Mouse (Mus musculus) T-helper 2 cell (primary cell): ENCODE measurements at regions not wholly inside any gene's neighbourhood (a gene's known extent, or its start where the extent isn't known, plus 50 kb on each side); places are given as distances from the start of the nearest gene placed in this dataset.

ENCODE experiments used
- in situ Hi-C: fragments of 300-600 bp; cut with MboI, MseI; formaldehyde crosslinking; loops from one replicate; pipeline ENCODE4 v1.15.1; 2025; ENCODE audit warnings: high pct_unique_total_duplicates

DNA sequence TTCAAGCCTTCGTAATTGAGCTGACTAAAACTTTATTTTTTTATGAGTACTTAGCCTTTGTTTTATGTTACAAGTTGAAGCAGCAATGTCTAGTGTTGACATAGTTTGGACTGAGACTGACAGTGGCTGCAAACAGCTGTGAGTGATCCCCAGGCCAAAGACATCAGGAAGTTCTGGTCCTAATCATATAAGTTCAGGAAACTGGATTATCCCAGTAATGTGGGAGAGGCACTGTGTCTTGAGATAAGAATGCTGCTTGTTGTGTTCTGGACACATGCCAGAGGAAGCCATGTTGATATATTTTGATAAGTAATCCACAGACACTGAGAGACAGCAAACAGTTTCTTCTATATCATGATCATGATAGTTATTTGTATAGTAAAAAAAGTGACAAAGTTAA, 153.4 kb downstream of the Lrriq3 start:
- in situ Hi-C loops = no loop called here

DNA sequence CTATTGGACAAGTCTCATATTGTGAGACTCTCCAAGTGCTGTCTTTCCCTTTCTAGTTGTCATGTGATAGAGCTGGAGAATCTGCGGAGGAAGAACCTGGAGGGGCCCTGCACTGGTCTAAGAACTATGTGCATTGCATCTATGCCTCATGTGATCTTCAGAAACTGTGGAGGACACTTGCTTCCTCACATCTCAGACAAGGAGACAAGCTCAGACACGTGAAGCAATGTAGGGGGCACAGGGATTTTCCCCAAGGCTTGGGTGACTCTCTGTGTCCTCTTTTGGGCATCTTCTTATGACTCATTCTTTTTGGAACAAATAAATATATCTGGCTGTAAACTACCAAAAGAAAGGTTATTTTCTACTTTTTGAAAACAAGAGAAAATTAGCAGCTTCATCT, 153.9 kb downstream of the Lrriq3 start:
- in situ Hi-C loops = no loop called here

DNA sequence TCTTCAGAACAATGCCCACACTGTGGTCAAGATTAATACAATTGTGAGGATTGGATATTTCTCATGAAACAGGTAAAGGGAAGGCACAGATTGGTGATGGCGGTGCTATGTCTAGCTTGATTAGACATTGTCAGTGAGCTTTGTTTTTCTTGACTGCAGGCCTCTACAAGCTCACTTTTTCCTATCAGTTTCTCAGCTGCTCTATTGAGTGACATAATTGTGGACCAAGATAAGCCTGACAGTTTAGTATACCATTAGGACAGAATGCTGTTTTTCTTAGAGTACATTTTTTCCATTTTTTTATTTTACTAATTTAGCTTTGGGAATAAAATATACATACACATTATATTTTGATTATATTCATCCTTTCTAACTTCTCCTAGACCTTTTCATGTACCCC, 154.7 kb downstream of the Lrriq3 start:
- in situ Hi-C loops = no loop called here

DNA sequence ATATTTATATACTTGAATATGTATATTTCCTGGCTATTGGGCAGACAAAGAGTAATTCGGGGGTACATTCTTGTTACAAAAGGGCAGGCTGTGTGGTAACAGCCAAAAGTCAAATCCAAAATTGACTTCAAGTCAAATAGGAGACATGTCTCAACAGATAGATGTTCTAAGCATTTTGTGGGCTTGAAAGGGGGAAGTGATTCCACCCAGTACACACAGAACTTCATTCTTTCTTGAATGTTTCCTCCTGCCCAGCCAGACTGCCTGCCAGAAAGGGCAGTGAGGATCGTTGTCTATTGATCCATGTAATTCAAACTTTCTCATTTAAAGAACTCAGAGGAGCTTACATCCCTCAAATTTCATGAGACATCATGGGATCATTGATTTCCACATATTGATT, 157.7 kb downstream of the Lrriq3 start:
- in situ Hi-C loops = loop anchor here (10.0 kb wide), 1 partner anchor 1236 kb away; no protein-coding TSS in a partner anchor

DNA sequence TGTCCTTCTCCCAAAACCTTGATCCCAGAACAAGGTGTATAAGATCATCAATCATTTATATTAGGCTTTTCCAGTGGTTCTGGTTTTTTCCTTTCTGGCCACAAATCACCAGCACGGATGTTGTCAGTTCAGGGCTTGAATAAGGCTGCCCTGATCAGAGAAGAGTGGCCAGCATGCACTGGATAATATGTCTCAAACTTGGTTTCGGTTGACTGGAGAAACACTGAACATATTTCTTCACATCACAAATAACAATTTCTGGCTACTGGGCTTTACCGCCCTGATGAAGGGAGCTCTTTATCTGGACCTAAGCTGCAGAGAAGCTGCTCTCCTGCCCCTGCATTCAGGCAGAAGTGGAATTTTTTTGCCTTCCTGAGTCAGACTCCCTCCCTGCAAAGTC, 205.0 kb downstream of the Lrriq3 start:
- in situ Hi-C loops = no loop called here

DNA sequence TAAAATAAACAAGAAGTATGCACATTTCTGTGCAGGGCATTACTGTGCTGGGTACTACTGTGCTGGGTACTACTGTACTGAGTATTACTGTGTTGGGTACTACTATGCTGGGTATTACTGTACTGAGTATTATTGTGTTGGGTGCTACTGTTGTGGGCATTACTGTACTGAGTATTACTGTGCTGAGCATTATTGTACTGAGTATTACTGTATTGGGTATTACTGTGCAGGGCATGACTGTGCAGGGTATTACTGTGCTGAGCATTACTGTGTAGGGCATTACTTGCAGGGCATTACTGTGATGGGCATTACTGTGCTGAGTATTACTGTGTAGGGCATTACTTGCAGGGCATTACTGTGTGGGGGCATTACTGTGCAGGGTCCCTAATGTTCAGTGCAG, 205.5 kb downstream of the Lrriq3 start:
- in situ Hi-C loops = no loop called here

DNA sequence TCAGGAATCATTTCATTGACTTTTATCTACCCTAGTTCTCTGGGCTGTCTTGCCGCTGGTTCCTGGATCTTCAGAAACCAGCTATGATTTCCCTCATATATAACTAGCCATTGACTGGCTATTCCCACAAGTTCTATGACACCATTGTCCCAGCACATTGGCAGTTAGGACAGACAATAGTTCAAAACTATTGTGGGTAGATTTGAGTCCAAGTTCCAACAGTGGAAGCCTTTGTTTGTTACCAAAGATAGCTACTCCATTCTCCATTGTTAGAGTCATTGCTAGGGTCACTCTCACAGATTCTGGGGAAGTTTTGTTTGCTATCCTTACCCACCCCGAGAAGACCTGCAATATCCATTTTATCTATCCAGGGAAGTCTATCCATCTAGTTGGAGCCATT, 229.1 kb downstream of the Lrriq3 start:
- in situ Hi-C loops = no loop called here

DNA sequence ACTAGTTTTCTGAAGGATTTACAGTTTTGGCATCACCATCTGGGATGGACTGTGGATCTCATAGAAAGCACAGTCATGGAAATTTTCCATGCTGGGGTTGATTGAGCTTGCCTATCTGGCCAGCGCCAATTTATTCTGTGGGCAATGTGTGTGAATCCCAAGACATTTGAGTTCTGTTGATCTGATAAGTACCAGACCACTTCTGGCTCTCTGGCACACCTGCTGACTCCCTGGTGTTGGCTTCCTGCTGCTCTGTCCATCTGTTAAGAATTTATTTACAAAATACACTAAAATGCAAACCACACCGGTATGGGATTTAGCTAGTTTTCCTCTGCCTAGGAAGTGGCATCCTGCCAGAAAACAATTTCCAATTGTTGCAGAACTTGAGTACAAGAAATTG, 236.5 kb downstream of the Lrriq3 start:
- in situ Hi-C loops = no loop called here

DNA sequence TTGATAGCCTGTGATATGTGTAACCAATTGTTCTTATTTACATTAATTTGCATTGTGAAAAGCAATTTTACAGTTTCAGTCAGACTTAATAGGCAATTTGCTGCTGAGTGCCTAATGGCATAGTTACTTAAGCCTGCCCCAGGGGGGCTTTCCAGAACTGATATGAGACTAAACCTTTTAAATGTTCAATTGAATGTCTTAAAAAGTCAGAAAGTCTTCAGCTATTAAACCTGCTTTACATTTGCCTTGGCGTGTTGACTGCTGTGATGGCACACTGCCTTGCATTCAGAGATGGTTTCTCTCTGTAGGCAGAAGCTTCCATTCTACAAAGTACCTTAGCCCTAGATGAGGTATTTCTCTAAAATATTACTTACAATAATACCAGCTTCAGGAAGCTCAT, 256.0 kb downstream of the Lrriq3 start:
- in situ Hi-C loops = loop anchor here (10.0 kb wide), 1 partner anchor 1896 kb away; no protein-coding TSS in a partner anchor

DNA sequence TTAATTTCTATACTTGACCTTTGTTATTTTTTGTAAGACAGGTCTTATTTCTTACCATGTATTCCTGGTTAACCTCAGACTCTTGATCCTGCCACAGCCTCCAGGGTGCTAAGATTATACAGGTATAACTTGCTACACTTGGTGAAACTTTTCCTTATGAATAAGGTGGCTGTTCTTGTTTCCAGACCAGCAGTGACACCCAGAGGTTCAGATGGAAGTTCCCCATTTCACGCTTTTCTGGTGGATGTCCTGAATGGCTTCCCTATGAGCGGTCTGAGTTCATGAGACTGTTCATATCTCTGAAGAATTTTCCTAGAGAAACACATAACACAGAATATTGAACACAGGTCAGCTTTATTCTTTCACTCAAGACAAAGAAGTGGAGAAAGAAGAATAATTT, 258.4 kb downstream of the Lrriq3 start:
- in situ Hi-C loops = no loop called here

DNA sequence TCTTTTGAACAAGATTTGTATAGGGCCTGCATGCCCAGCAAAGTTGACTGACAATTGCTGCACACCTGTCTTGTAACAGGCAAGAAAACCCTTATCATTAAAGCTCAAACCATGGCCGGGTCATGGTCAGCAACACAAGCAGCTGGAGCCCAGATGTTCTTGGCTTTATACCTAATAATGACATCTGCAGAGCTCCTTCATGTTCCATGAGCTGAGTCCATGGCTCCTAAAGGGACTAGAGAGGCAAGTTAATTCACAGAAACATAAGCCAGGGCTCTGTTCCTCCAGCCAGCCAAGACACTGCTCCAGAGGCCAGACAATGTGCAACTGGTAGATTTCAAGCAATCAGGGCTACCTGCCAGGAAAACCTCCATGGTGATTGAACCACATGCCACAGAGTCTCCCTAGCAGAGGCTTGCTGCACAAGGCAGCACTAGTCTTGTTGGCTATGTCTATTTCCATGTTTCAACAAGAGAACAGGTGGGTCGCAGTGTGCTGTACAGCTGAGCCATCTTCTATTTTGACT, 259.1 kb downstream of the Lrriq3 start:
- in situ Hi-C loops = no loop called here

DNA sequence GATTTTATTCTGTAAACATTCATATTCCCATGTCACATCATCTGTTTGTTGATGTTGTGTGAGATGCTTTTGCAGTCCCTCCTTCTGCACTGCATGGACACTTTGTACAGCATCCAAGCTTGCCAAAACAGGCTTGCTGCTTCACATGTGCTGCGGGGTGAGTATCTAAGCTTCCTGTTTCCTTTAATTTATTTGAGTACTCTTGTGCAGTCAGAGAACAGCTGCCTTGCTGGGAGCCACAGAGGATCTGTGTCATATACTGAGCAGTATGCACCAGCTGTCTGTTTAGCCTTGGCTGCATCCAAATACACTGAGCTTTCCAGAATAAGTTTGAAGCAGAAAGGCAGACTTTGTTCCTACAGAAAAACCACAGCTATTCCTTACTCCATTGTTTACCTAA, 267.2 kb downstream of the Lrriq3 start:
- in situ Hi-C loops = no loop called here

DNA sequence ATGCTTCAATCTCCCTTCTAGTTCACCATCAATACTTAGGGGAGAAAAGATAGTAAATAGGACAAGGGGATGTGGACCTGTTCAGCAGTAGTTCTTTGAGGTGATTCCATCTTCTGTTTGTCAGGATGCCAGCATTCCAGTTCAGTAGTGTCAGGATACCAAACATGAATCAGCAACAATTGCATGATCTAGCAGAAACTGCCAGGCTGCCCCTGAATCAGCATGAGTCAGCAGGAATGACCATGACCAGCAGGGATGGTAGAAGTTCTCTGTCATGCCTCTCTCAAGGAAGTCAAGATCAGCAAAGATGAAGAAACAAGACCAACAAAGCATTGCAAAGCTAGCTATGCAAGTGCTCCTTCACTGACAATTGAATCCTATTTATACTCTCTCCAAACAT, 277.5 kb downstream of the Lrriq3 start:
- in situ Hi-C loops = no loop called here

DNA sequence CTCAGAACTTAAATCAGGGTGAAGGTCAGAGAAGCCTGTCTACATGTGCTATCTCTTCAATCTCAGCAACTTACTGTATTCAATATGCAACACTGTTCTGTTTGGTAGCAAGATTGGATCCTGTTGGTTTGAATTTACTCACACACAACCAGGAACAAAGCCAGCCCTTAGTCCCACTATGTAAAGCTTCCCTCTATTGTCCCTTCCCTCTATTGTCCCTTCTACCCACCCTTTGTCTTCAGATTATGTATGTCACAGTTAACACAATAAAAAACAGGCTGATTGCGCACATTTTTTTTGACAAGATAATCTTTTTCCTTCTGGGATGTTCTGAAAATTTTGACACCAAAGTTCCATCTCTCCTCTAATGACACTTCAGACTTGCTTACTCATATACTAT, 280.4 kb downstream of the Lrriq3 start:
- in situ Hi-C loops = no loop called here

DNA sequence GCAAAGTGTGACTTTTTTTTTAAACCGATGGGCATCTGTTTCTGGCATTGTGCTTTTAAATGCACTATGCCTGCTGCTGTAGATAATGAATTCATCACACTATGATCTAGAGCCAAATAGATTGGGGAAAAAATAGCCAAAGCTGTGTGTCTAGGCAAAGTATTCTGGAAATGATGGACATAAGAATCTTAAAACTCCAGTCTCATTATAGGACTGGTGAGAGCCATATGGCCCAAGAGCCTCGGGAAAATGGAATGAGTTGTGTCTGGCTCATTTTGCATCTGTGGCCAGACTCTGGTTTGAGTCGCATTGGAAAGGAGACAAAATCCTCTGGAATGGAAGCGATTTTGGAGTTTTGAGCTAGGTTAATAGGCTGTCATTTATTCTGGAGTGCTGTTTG, 288.7 kb downstream of the Lrriq3 start:
- in situ Hi-C loops = no loop called here

DNA sequence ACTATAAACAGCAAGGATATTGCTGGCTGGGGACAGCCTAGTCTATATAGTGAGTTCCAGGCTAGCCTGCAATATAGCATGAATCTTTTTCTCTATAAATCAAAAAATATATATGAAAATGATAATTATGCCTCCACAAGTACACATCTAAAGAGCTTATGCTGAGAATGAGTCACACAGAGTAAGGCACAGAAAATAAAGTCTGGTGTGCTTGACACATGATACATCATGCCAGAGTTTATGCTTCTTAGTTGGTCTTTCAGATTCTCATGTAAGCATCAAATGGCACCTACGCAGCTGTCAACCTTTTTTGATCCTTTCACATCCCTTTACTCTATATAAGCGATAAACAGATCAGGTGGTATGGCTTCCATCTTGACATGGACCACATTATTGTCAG, 289.6 kb downstream of the Lrriq3 start:
- in situ Hi-C loops = no loop called here

DNA sequence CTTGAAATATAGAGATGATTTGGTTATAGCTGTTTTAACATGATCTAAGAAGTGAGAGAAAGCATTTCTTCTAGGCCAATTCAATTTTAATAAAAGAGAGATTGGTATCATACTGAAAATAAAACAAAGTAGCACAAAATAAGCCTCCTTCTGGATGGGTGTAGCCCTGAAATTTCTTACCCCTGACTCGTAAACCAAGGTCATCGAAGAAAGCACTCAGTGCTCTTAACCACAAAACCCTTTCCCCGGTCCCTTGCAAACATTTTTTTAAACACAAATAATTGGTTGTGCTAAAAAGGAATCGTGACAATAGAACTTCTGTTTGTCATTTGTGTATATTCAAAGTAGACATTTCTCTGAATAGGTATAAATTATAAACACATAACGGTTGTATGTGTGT, 297.4 kb downstream of the Lrriq3 start:
- in situ Hi-C loops = no loop called here

DNA sequence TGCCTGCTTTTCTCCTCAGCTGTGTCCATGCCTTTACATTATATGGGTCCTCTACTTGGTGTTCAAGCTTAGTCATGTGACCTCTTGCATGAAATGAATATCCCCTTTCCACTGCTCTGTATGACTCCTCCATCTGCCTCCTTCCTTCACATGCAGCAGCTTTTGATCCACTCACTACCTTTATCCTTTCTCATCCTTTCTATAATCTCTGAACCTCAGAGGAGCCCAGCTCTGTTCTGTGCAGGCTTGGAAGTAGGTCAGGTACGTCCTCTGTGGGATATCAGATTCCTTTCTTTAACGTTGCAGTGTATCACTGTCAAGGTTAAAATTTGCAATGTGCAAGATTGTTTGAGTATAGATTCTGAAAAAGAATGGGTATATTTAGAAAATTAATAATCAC, 302.9 kb downstream of the Lrriq3 start:
- in situ Hi-C loops = no loop called here

DNA sequence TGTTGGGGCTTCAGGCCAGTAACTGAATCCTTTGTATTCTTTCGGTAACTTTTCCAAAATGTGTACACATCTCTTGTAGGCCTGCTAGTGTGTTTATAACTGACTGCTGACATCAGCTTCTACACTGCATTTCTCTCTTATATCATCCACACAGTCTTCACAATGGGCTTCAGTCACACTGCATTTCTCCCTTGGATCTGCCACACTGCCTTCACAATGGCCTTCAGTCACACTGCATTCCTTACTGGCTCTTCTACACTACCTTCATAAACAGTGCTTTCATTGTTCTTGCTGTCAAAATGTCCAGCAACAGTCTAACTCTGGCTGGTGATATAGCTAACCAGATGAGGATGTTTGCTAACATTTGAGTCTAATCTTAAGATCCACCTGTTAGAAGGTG, 308.5 kb downstream of the Lrriq3 start:
- in situ Hi-C loops = no loop called here

DNA sequence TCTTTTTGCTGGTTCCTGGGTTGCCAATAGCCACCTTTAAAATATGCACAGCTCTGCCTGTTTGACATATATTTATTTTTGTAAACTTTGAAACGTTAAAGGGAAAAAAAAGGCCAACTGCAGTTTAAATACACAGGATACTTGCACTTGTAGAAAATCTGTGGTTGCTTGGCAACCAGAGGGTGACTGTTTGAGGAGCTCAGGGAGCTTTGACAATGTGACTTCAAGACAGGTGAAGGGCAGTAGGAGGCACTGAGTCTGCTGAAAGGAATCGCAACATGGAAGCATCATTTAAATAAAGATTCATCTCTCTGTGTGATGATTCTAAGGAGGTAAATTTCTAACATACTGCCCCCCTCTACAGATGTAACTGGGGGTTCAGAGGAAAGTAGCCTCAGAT, 315.7 kb downstream of the Lrriq3 start:
- in situ Hi-C loops = no loop called here

DNA sequence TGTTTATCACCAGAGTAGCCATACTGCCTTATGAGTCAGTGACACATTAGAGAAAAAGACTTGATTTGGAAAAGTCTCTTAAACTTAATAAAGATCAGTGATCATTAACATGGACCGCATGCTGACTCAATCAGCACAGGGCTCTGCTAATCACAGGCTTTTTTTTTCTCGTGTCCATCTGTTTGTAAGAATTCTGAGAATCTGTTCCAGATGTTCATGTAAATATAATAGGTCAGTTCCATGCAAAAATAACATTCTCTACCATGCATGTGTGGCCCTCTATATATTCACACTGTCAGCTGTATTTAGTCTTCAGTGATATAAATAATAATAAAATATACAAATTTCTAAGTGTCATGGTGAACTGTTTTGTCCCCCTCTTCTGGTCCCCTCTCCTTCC, 316.1 kb downstream of the Lrriq3 start:
- in situ Hi-C loops = no loop called here

DNA sequence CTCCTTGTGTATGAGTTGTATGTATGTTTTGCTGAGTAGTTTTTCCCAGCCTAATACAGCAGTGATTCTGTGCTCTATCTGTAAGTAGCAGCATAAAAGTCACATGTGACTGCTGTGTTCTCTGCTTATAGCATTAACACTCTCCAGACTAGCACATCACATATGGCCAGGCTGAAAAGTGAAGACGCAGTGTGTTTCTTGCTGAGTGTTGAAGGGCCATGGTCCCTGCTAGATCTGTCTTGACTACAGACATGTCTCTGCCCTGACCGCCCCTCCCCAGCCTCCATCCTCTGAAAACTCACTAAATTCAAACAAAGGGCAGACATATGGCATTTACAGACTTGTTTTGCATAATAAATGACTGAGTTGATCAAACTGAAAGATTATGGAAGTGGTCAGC, 316.6 kb downstream of the Lrriq3 start:
- in situ Hi-C loops = no loop called here

DNA sequence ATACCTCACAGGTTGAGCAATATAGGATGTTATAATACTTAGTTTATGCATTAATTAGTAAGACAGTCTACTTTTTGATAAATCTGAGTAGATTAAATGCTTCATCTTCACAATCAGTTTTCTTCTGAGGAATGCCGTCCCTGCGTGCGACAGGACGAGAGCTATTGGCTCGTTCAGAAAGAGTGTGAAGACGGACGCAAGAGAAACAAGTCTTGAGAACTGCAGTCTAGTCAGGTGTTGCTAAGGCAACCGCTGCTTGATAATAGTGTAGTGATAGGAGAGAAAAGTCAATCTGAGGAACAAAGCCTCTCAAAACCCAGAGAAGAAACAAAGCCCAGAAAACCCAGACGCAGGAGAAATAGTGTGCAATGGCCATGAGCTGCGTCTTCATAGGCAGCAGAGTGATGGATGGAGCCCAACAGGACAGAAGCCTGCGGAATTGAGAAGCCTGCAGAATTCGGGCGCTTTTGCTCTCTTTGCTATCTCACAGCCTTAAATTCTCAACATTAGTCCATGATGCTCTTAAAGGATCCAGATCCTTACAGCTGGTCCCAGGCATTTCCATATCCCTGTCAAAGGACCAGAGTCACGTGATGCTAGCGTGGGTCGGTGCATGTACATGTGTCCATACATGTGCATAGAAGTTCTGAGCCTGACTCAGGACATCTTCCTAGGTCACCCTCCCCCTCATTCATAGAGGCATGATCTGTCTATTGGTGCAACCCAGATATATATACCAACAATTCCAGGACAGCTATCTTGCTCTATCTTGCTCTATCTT, 366.7 kb downstream of the Lrriq3 start:
- in situ Hi-C loops = no loop called here

DNA sequence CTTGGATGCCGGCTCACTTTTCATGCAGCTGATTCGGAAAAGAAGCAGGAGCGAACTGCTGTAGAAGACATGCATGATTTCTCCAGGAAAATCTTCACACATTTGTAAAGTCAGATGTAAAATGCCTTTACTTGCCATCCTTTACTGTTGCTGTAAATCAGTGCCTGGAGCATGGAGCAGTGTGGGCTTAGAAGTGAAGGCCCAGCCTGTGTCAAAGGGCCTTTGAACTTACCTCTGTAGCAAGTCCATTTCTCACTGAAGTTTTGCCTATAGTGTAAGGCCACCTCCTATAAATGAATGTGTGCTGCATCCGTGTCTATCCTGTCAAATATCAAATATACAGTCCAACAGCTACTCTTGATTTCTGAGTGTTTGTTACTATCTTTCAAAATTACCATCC, 368.9 kb downstream of the Lrriq3 start:
- in situ Hi-C loops = no loop called here
